Mouse (Mus musculus): ENCODE data around the gene Mrpl20. TPM values are rescaled to one million over a fixed set of nuclear protein-coding genes. Genes with fewer than 3 reads are reported as not detected.

The Mrpl20 gene
- total and polyA plus RNA-seq, 3 experiments, result 336 to 346 TPM; not detected in 1

- Histone ChIP-seq H3K4me1 (ENCODE audit: control insufficient read depth in 1 of 2, insufficient read depth in 2 of 2, low read length in 2 of 2) (peaks cover 0 to 14% of the 10 kb centered on the region in 2 experiments; a peak in 2 of 4 replicates), H3K9me3 (replicated peaks; ENCODE audit: insufficient read depth, low read length) (no peaks in the 10 kb centered on the region), H3K27ac (ENCODE audit: control insufficient read depth, low read depth, low read length) (no peak overlapping the region), H3K79me2 (ENCODE audit: control insufficient read depth, insufficient read depth, low read length, poor library complexity) (peaks cover 3% of the 10 kb centered on the region; the same call in 1 of the 2 replicates), H3K4me3 (ENCODE audit: control insufficient read depth in 1 of 2, insufficient read depth in 1 of 2, low read depth in 2 of 2, low read length in 2 of 2) (peak overlapping the region; percentile 73 to 84), H3K27me3 (ENCODE audit: control insufficient read depth in 1 of 2, insufficient read depth in 2 of 2, low read length in 2 of 2) (no peaks in the 10 kb centered on the region), H3K36me3 (ENCODE audit: control insufficient read depth in 1 of 2, insufficient read depth in 2 of 2, low read length in 2 of 2) (peaks cover 0 to 2% of the 10 kb centered on the region in 2 experiments; a peak in 1 of 4 replicates), H3K9ac (ENCODE audit: control insufficient read depth, low read depth, low read length, poor library complexity, severe bottlenecking) (peak overlapping the region; percentile 97)
- no peak for DNase-seq (ENCODE audit: low read depth, low spot score)
- TF ChIP-seq MXI1 (IDR thresholded peaks at IDR 0.05; ENCODE audit: low read depth, low read length), result no peak
- no peak for TF ChIP-seq MEF2A (IDR thresholded peaks at IDR 0.05; ENCODE audit: extremely low read depth, insufficient replicate concordance, low read depth, low read length, poor library complexity, severe bottlenecking)
- TF ChIP-seq NELFE (IDR thresholded peaks at IDR 0.05; ENCODE audit: low read depth, low read length), result no peak
- TF ChIP-seq ZMIZ1 (IDR thresholded peaks at IDR 0.05; ENCODE audit: low read depth, low read length), result 0 out of 2 replicates have a peak, but pooled peaks have one; percentile 14
Observed at GRCm38 (mm10) chr4:155769496-155769879, 33.2 kb upstream of the Mrpl20 start.

- H3K27ac ChIP-seq (ENCODE audit: control insufficient read depth, low read depth, low read length), result peak overlapping the region; percentile 55
- peaks cover 0 to 15% of the 10 kb centered on the region in 2 experiments; a peak in 2 of 4 replicates for H3K4me1 ChIP-seq (ENCODE audit: control insufficient read depth in 1 of 2, insufficient read depth in 2 of 2, low read length in 2 of 2)
- TF ChIP-seq CTCF (IDR thresholded peaks at IDR 0.05 in 2 of 3, conservative IDR thresholded peaks at IDR 0.05 in 1 of 3; ENCODE audit: control insufficient read depth in 1 of 3, insufficient read depth in 1 of 3, low read depth in 2 of 3, low read length in 3 of 3, poor library complexity in 1 of 3, severe bottlenecking in 1 of 3) (peak; percentile 83 to 99 (median 92)), MAX (IDR thresholded peaks at IDR 0.05; ENCODE audit: low read length) (peak; percentile 73), SMC3 (IDR thresholded peaks at IDR 0.05; ENCODE audit: low read depth, low read length) (peak; percentile 60), RAD21 (IDR thresholded peaks at IDR 0.05; ENCODE audit: low read depth, low read length) (peak; percentile 66), JUND (IDR thresholded peaks at IDR 0.05; ENCODE audit: low read depth, low read length) (no peak), TAL1 (IDR thresholded peaks at IDR 0.05; ENCODE audit: low read length) (no peak), ZC3H11A (IDR thresholded peaks at IDR 0.05; ENCODE audit: low read depth, low read length) (peak; percentile 33; the same call in 1 of the 2 replicates), POLR2A (IDR thresholded peaks at IDR 0.05; ENCODE audit: control insufficient read depth in 1 of 2, insufficient read depth in 1 of 2, low read depth in 1 of 2, low read length in 2 of 2, poor library complexity in 1 of 2) (peak; percentile 85 to 91), POLR2AphosphoS5 (IDR thresholded peaks at IDR 0.05; ENCODE audit: borderline replicate concordance, low read depth, low read length) (no peak), BHLHE40 (IDR thresholded peaks at IDR 0.05; ENCODE audit: borderline replicate concordance, low read depth, low read length) (no peak), MYC (IDR thresholded peaks at IDR 0.05; ENCODE audit: low read depth, low read length) (no peak), ETS1 (IDR thresholded peaks at IDR 0.05; ENCODE audit: low read depth, low read length) (no peak), ZKSCAN1 (IDR thresholded peaks at IDR 0.05; ENCODE audit: low read depth, low read length) (no peak), GABPA (IDR thresholded peaks at IDR 0.05; ENCODE audit: low read depth, low read length) (no peak), E2F4 (IDR thresholded peaks at IDR 0.05; ENCODE audit: borderline replicate concordance, low read depth, low read length) (no peak), USF2 (IDR thresholded peaks at IDR 0.05; ENCODE audit: borderline replicate concordance in 1 of 2, insufficient read depth in 1 of 2, low read depth in 1 of 2, low read length in 2 of 2) (no peak), NELFE (IDR thresholded peaks at IDR 0.05; ENCODE audit: low read depth, low read length) (peak; percentile 69), MAFK (IDR thresholded peaks at IDR 0.05; ENCODE audit: borderline replicate concordance, low read depth, low read length) (no peak), HCFC1 (IDR thresholded peaks at IDR 0.05; ENCODE audit: low read depth, low read length) (peak; percentile 71), TCF12 (IDR thresholded peaks at IDR 0.05; ENCODE audit: low read depth, low read length) (peak; percentile 37; the same call in 1 of the 2 replicates), CHD1 (IDR thresholded peaks at IDR 0.05; ENCODE audit: low read depth, low read length) (no peak), KAT2A (conservative IDR thresholded peaks at IDR 0.05; ENCODE audit: low read depth, low read length) (no peak), RCOR1 (IDR thresholded peaks at IDR 0.05; ENCODE audit: low read depth, low read length) (no peak), EP300 (IDR thresholded peaks at IDR 0.05; ENCODE audit: low read depth in 1 of 2, low read length in 2 of 2) (no peak), MEF2A (IDR thresholded peaks at IDR 0.05; ENCODE audit: extremely low read depth, insufficient replicate concordance, low read depth, low read length, poor library complexity, severe bottlenecking) (no peak), USF1 (IDR thresholded peaks at IDR 0.05; ENCODE audit: low read depth, low read length) (no peak), MAZ (IDR thresholded peaks at IDR 0.05; ENCODE audit: low read depth, low read length) (no peak; the same call in 1 of the 2 replicates)
Observed at GRCm38 (mm10) chr4:155769880-155770512, 32.7 kb upstream of the Mrpl20 start.

More at GRCm38 (mm10) chr4:155769880-155770512, 32.7 kb upstream of the Mrpl20 start:
- H3K9me3 ChIP-seq (replicated peaks; ENCODE audit: insufficient read depth, low read length), result no peaks in the 10 kb centered on the region
- H3K4me3 ChIP-seq (ENCODE audit: control insufficient read depth in 1 of 2, insufficient read depth in 1 of 2, low read depth in 2 of 2, low read length in 2 of 2), result peak overlapping the region; percentile 73 to 84
- H3K79me2 ChIP-seq (ENCODE audit: control insufficient read depth, insufficient read depth, low read length, poor library complexity), result peaks cover 3% of the 10 kb centered on the region; the same call in 1 of the 2 replicates
- H3K9ac ChIP-seq (ENCODE audit: control insufficient read depth, low read depth, low read length, poor library complexity, severe bottlenecking), result peak overlapping the region; percentile 97
- no peaks in the 10 kb centered on the region for H3K27me3 ChIP-seq (ENCODE audit: control insufficient read depth in 1 of 2, insufficient read depth in 2 of 2, low read length in 2 of 2)
- peaks cover 0 to 2% of the 10 kb centered on the region in 2 experiments; a peak in 1 of 4 replicates for H3K36me3 ChIP-seq (ENCODE audit: control insufficient read depth in 1 of 2, insufficient read depth in 2 of 2, low read length in 2 of 2)
- DNase-seq (ENCODE audit: low read depth, low spot score), result peak; percentile 87

Measured in MEL (cell line).